Mouse (Mus musculus) limb, embryonic 14.5 days (tissue): ENCODE results near the gene Hnrnpa3. TPM values are rescaled to one million over a fixed set of nuclear protein-coding genes. Genes with fewer than 3 reads are reported as not detected.
"Not testable (repeated sequence)": the region's sequence is repeated elsewhere in the genome, so short reads cannot be mapped to it uniquely, and the experiment has no call there.

ENCODE experiments used
- ATAC-seq: fragments of 200-750 bp; cut with Nextera tagmentation; 2 replicates; pipeline ENCODE4 v1.8.0; 2017; ENCODE audit warnings: low read depth, moderate number of reproducible peaks, moderate TSS enrichment; ENCODE audit not compliant: low FRiP score
- DNase-seq: peaks from one replicate; pipeline ENCODE4 v3.0.0-alpha.2; 2015; ENCODE audit warnings: low spot score
- H3K27ac ChIP-seq: fragments of 300-500 bp; sonication (generic); replicated peaks from 2 replicates; pipeline ENCODE4 v1.5.1; 2014; ENCODE audit warnings: low read depth, mild to moderate bottlenecking, low read length, moderate library complexity, mixed read lengths
- H3K27me3 ChIP-seq: fragments of 300-500 bp; sonication (generic); 2 replicates; pipeline ENCODE4 v1.6.1; 2014; ENCODE audit warnings: low read length, mixed read lengths; ENCODE audit not compliant: control insufficient read depth, insufficient read depth
- H3K36me3 ChIP-seq: fragments of 300-500 bp; sonication (generic); 2 replicates; pipeline ENCODE4 v1.6.1; 2014; ENCODE audit warnings: mild to moderate bottlenecking, low read length, moderate library complexity, mixed read lengths; ENCODE audit not compliant: control insufficient read depth, insufficient read depth
- H3K4me1 ChIP-seq: fragments of 300-500 bp; sonication (generic); 2 replicates; pipeline ENCODE4 v1.6.1; 2014; ENCODE audit warnings: antibody characterized with exemption, low read length, mixed read lengths; ENCODE audit not compliant: control insufficient read depth, insufficient read depth
- H3K4me2 ChIP-seq: fragments of 300-500 bp; sonication (generic); replicated peaks from 2 replicates; pipeline ENCODE4 v1.6.1; 2014; ENCODE audit warnings: low read depth, mild to moderate bottlenecking, low read length, moderate library complexity; ENCODE audit not compliant: severe bottlenecking
- H3K4me3 ChIP-seq: fragments of 300-500 bp; sonication (generic); replicated peaks from 2 replicates; pipeline ENCODE4 v1.5.1; 2014; ENCODE audit warnings: low read length
- H3K9ac ChIP-seq: fragments of 300-500 bp; sonication (generic); 2 replicates; pipeline ENCODE4 v1.6.1; 2014; ENCODE audit warnings: mild to moderate bottlenecking, low read depth, low read length, moderate library complexity; ENCODE audit not compliant: severe bottlenecking
- H3K9me3 ChIP-seq: fragments of 300-500 bp; sonication (generic); 2 replicates; pipeline ENCODE4 v1.6.1; 2016; ENCODE audit warnings: low read length; ENCODE audit not compliant: control insufficient read depth
- POLR2A ChIP-seq: fragments of 200-500 bp; IDR thresholded peaks from 2 replicates; pipeline ENCODE4 v1.8.0; 2012; ENCODE audit warnings: inconsistent platforms, mild to moderate bottlenecking, moderate library complexity, borderline replicate concordance; ENCODE audit not compliant: insufficient read depth, insufficient read length; ENCODE audit errors: extremely low read depth
- WGBS: fragments of 180-500 bp; shearing (Covaris S2); extraction: QIAGEN DNeasy Blood & Tissue Kit; methylation state at CpG from one replicate; pipeline ENCODE4 v1.1.7; 2014; 5-methylcytosine and 5-hydroxymethylcytosine counted together
- polyA plus RNA-seq, 2 experiments: library from polyadenylated mRNA; depleted of rRNA in 1 of 2; stranded (reverse) in 1 of 2; unstranded in 1 of 2; fragments of >200 nt; fragmentation: Nextera tagmentation in 1 of 2; extraction: Ambion mirVana in 1 of 2; gene quantifications; 2 replicates each; pipeline versions ENCODE4 v1.2.1 to v1.2.3; 2012 to 2014

Hnrnpa3 gene
- polyA plus RNA-seq, 2 experiments: 233 to 733 TPM

DNA sequence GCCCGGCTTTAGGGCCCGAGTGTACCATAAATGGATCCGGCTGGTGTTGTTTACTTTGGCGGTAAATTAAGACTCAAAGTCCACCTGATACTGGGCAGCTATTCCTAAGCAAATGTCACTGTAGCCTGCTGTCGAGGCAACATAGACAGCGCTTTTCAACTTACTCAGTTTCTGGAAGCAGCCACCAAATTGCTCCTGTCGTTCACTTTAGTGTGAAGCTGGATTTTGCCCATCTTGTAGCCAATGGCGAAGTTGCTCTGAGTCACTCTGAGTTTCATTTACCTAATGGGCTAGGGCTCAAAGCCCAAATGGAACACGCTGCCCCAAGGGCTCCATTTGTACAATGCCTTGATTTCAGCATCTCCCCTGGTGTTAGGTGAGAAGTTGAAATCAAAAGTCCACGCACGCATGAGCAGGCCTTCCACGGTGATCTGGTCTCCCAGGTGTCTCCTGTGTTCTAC, 26.3 kb upstream of the Hnrnpa3 start:
- no peak for DNase-seq
- no peak overlapping the region for H3K4me3 ChIP-seq
- no peaks in the 10 kb centered on the region for H3K36me3 ChIP-seq
- H3K9me3 ChIP-seq: no peaks in the 10 kb centered on the region
- ATAC-seq: no peak
- no peaks in the 10 kb centered on the region for H3K27me3 ChIP-seq
- WGBS: 78% methylated on average over 12 of the region's 12 CpGs
- no peak for TF ChIP-seq POLR2A
- H3K9ac ChIP-seq: no peak overlapping the region
- peaks cover 13% of the 10 kb centered on the region for H3K4me1 ChIP-seq
- no peak overlapping the region for H3K27ac ChIP-seq
- H3K4me2 ChIP-seq: no peak overlapping the region

GRCm38 (mm10) chr2:75633381-75633780, 25.7 kb upstream of the Hnrnpa3 start:
- Histone ChIP-seq H3K9me3 (no peaks in the 10 kb centered on the region), H3K27ac (no peak overlapping the region), H3K36me3 (no peaks in the 10 kb centered on the region), H3K4me1 (peaks cover 13% of the 10 kb centered on the region), H3K27me3 (no peaks in the 10 kb centered on the region), H3K4me3 (no peak overlapping the region), H3K9ac (no peak overlapping the region), H3K4me2 (no peak overlapping the region)
- 63% methylated on average over 6 of the region's 6 CpGs for WGBS
- TF ChIP-seq POLR2A: no peak
- ATAC-seq (no peak), DNase-seq (no peak)

DNA sequence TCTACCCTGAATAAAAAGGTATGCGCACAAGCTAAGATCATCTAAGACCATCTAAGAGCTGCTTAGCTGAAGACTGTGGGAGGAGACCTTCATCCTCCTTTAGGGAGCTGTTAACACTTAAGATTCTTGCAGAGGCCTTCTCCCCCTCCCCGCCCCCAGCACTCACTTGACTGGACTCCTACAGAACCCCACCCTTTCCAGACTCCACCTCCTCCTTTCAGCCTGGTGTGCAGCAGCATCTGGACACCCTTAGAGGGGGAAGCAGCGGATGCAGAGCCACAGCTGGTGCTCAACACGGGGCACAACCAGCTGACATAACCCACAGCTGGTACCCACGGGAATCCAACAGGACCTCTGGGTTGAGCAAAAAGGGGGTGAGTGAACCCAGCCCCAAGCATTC, 25.3 kb upstream of the Hnrnpa3 start:
- H3K27me3 ChIP-seq: no peaks in the 10 kb centered on the region
- H3K4me1 ChIP-seq: peaks cover 13% of the 10 kb centered on the region
- H3K4me2 ChIP-seq: no peak overlapping the region
- no peak for TF ChIP-seq POLR2A
- DNase-seq: no peak
- H3K9ac ChIP-seq: no peak overlapping the region
- H3K4me3 ChIP-seq: no peak overlapping the region
- no peak overlapping the region for H3K27ac ChIP-seq
- no peaks in the 10 kb centered on the region for H3K9me3 ChIP-seq
- WGBS: 50% methylated on average over 5 of the region's 5 CpGs
- peak; percentile 70; the same call in 1 of the 2 replicates for ATAC-seq
- H3K36me3 ChIP-seq: no peaks in the 10 kb centered on the region

DNA sequence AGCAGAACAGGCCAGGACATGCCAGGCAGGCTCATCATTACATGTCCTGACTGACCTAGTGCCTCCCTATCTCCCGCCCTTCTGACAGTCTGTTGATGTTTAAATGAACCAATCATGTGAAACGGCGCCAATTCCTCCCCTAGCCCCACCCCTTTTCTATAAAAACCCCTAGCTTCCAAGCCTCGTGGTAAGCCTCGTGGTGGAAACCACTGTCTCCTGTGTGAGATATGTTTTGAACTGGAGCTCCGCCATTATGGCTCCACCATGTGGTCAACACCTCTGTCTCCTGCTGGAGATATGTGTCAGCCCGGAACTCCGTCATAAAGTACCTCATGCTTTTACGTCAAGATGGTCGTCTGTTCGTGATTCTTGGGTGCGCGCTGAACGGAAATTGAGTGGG, 24.6 kb upstream of the Hnrnpa3 start:
- not testable (repeated sequence) for H3K4me2 ChIP-seq, H3K36me3 ChIP-seq, ATAC-seq, H3K27me3 ChIP-seq, H3K4me3 ChIP-seq, DNase-seq, H3K27ac ChIP-seq, H3K9ac ChIP-seq, H3K9me3 ChIP-seq
- WGBS: 83% methylated on average over 14 of the region's 14 CpGs
- peaks cover 13% of the 10 kb centered on the region for H3K4me1 ChIP-seq

GRCm38 (mm10) chr2:75636261-75637054, 22.6 kb upstream of the Hnrnpa3 start:
- Histone ChIP-seq H3K9me3 (no peaks in the 10 kb centered on the region), H3K4me1 (peaks cover 13% of the 10 kb centered on the region), H3K4me2 (no peak overlapping the region), H3K27me3 (no peaks in the 10 kb centered on the region), H3K4me3 (no peak overlapping the region), H3K27ac (no peak overlapping the region), H3K36me3 (no peaks in the 10 kb centered on the region), H3K9ac (no peak overlapping the region)
- ATAC-seq (no peak), DNase-seq (no peak)
- TF ChIP-seq POLR2A: no peak
- WGBS: 58% methylated on average over 6 of the region's 6 CpGs

- not testable (repeated sequence) for ATAC-seq
- 89% methylated on average over 2 of the region's 2 CpGs for WGBS
These were observed 22.1 kb upstream of the Hnrnpa3 start for GRCm38 (mm10) chr2:75637055-75637304.

More at GRCm38 (mm10) chr2:75637055-75637304, 22.1 kb upstream of the Hnrnpa3 start:
- H3K27me3 ChIP-seq, DNase-seq, H3K9me3 ChIP-seq, H3K27ac ChIP-seq, H3K4me1 ChIP-seq, H3K4me2 ChIP-seq, H3K4me3 ChIP-seq, H3K36me3 ChIP-seq, H3K9ac ChIP-seq: not testable (repeated sequence)
